Mouse (Mus musculus): ENCODE data around the gene Ndnf.

- TF ChIP-seq POLR2A (IDR thresholded peaks at IDR 0.05; ENCODE audit: borderline replicate concordance, insufficient read depth, low read length) (no peak), CTCF (IDR thresholded peaks at IDR 0.05; ENCODE audit: borderline replicate concordance, insufficient read depth, low read depth, low read length) (no peak)
These were observed 394 bp upstream of the Ndnf start for GRCm38 (mm10) chr6:65670981-65671411.

Measured in cerebellum, adult 2 months (tissue).